Mouse (Mus musculus) urinary bladder, adult 18-20 months (tissue): ENCODE measurements at regions not wholly inside any gene's neighbourhood (a gene's known extent, or its start where the extent isn't known, plus 50 kb on each side); places are given as distances from the start of the nearest gene placed in this dataset.

Experiments
- DNase-seq, 2 experiments: peaks; one replicate each; pipeline ENCODE4 v3.0.0; 2022; ENCODE audit warnings: low spot score in 2 of 2, mixed read lengths in 2 of 2

DNA sequence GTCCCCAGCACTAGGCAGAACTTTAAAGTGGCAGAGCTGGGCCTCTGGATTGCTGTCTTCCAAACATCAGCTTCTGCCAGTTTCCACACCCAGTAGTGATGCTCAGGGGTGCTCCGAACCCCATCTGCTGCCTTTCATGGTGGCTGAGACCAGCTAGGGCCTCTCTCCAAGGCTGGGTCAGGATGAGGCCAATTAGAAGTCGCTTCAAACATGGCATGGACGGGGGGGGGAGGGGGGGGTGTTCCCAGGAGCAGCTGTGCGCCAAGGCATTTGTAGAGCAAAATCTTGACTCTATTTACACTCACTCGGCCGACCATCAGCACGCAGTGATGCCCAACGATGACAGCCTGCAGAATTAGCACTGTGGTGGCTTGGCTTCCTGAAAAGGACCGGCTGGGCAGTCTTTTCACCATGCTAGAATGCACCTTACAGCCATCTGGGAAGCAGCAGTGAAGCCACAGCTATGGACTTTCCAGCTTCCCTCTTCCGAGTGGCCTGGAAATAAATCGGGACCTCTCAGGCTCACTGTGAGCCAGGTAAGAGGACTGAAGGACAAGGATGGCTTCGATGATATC lies 73.7 kb upstream of the Msx1 start:
- no peak for DNase-seq

DNA sequence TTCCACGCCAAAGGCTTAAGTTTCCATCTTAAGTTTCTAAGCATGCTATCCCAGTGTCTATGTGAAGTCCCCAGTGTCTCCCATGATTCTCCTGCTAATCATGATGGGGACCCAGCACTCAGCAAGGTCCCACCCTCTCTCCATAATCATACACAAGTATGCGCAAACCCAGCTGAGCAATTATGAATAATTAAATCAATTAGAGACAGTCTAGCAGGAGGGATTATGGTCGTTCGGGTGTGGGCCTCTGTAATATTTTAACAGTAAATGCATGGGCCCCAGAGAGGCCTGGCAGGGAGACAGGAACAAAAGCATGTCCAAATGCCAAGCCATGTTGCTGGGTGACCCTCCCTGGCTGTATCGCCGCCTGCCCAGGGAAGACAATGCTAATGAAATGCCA lies 73.1 kb upstream of the Msx1 start:
- DNase-seq = no peak

DNA sequence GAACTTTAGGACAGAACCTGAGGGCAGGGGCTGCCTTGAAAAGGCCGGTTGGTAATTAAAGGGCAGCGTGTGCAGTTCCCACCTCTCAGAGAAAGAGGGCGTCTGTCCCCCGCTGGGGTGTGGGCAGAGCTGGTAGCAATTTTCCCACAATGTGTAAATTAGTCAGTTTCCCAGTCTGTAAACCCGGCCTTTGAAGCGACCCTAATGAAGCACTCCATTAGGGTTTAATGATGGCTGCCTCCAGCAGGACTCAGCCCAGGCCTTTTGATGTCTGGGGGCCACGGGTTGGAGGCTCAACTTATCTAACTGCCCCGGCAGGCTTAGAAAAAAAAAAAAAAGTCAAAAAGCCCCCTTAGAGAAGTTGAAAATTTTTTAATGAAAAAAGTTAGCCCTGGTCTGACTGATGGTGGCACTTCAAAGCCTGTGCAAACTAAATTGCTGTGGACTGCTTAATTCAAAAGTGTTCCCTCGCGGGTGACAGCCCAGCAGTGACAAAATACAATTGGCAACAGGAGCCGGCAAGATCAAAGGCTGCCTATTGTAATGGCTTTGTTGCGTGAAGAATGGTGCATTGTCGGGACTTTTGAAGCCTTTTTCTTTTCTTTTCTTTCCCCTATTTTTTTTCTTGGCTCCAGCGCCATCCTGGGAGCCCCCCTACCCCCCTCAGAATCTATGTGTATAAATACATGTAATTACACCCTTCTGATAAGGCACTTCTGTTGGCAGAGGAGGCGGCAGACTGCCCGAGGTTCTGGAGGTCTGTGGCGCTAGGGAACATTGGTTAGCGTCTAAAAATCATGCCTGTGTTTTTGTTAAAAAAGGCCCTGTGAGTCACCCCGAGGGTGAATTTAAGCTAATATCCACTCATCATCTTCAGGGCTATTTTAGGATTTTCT lies 71.3 kb upstream of the Msx1 start:
- no peak for DNase-seq

DNA sequence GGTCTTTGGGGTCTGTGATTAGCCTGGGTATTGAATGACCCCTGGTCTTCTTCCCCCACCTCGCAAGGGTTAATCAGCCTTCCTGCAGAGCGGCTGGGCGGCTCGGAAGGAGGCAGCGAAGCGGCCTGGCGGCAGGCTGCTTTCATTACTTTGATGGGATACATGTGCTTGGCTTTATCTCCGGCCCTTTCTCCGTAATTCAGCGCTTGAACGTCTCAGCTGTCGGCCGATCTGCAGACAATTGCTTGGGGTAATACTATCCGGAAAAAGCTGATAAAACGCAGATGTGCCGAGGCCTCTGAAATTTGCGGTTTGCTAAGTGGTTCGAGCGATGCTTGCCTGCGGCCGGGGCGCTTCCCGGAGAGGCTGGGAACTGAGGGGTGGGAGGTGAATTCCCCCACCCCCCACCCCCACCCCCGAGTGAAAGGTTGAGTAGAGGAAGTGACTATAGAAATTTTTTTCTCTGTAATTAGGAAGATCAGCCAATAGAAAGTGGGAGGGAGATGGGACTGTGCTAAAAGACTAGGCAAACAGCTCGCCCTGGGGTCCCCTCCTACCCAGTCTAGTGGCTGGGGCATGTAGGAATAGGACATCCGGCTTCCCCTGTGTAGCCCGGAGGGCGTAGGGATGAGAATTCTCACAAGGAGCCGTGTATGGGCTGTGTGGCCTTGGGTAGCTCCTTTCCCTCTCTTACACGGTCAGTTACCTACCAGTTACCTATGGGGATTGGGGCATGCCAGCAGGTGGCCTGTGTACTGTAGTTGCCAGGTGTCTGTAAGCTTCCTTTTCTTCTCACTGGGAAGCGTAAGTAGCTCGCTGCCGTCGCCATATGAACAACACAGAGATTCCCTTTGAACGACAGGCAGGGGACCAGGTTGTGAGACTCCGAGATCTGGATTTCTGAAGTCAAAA lies 69.5 kb upstream of the Msx1 start:
- peak in 1 of 2 experiments; percentile 9 for DNase-seq

- DNase-seq = no peak
Measured at GRCm38 (mm10) chr5:37890641-37891040, 66.3 kb upstream of the Msx1 start.

- DNase-seq = no peak
Measured at GRCm38 (mm10) chr5:37879668-37880380, 55.4 kb upstream of the Msx1 start.

- DNase-seq = no peak
Measured at GRCm38 (mm10) chr5:37876240-37876639, 51.9 kb upstream of the Msx1 start.

- DNase-seq = peak in 1 of 2 experiments; percentile 20
Measured at GRCm38 (mm10) chr5:37875452-37875851, 51.1 kb upstream of the Msx1 start.

DNA sequence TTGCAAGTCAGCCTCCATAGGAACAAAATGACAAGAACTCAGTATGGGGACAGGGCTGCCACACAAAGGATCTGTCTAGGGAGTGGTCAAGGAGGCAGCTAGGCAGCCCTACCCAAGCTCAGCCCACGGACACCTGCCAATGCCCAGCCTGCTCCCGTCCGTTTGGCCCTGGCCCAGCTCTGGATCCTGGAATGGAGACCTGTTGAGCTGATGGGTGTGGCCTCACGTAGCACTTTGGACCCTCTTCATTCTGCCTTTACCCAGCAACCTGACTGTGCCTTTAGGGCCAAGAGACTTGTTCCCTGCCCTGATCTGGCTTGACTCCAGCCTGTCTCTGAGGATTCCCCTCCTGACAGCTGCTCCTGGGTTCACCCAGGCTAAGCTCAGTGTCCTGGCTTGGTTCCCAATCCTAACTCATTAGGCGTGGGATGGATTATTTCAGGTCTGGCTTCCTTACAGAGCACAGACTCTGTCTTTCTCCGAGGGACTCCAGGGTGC lies 50.5 kb upstream of the Msx1 start:
- DNase-seq = no peak
